Mouse (Mus musculus) embryonic facial prominence, embryonic 13.5 days (tissue): Measurements from ENCODE around the gene Gm49486. TPM values are rescaled to one million over a fixed set of nuclear protein-coding genes. Genes with fewer than 3 reads are reported as not detected.
A peak's percentile ranks its signal among the peaks of the same experiment; 100 is the strongest.

Experiments used
- ATAC-seq: fragments of 200-750 bp; cut with Nextera tagmentation; 2 replicates; pipeline ENCODE4 v1.8.0; 2017; ENCODE audit warnings: low read depth; ENCODE audit not compliant: insufficient number of reproducible peaks, insufficient read depth, low FRiP score, low TSS enrichment
- H3K27ac ChIP-seq: fragments of 300-500 bp; sonication (generic); 2 replicates; pipeline ENCODE4 v1.5.1; 2015; ENCODE audit warnings: moderate library complexity, mild to moderate bottlenecking, inconsistent platforms
- H3K27me3 ChIP-seq: fragments of 300-500 bp; sonication (generic); 2 replicates; pipeline ENCODE4 v1.6.1; 2015; ENCODE audit warnings: mild to moderate bottlenecking, inconsistent platforms
- H3K36me3 ChIP-seq: fragments of 300-500 bp; sonication (generic); 2 replicates; pipeline ENCODE4 v1.6.1; 2015; ENCODE audit warnings: mild to moderate bottlenecking, inconsistent platforms
- H3K4me1 ChIP-seq: fragments of 300-500 bp; sonication (generic); 2 replicates; pipeline ENCODE4 v1.6.1; 2015; ENCODE audit warnings: inconsistent platforms
- H3K4me2 ChIP-seq: fragments of 300-500 bp; sonication (generic); 2 replicates; pipeline ENCODE4 v1.6.1; 2015; ENCODE audit warnings: moderate library complexity, mild to moderate bottlenecking, inconsistent platforms
- H3K4me3 ChIP-seq: fragments of 300-500 bp; sonication (generic); 2 replicates; pipeline ENCODE4 v1.5.1; 2015; ENCODE audit warnings: mild to moderate bottlenecking, inconsistent platforms
- H3K9ac ChIP-seq: fragments of 300-500 bp; sonication (generic); 2 replicates; pipeline ENCODE4 v1.6.1; 2015; ENCODE audit warnings: mild to moderate bottlenecking, inconsistent platforms
- H3K9me3 ChIP-seq: fragments of 300-500 bp; sonication (generic); 2 replicates; pipeline ENCODE4 v1.6.1; 2016; ENCODE audit warnings: inconsistent platforms
- WGBS: fragments of 180-500 bp; shearing (Covaris S2); methylation state at CpG from one replicate; pipeline ENCODE4 v1.1.7; 2015; ENCODE audit warnings: mixed read lengths; 5-methylcytosine and 5-hydroxymethylcytosine counted together
- polyA plus RNA-seq: library from polyadenylated mRNA; unstranded; fragments of >200 nt; fragmentation: Nextera tagmentation; extraction: Ambion mirVana; gene quantifications from 2 replicates; pipeline ENCODE4 v1.2.1, GENCODE M21; 2015

The Gm49486 gene
- polyA plus RNA-seq, 1 experiment from 2014 or later, result 1.6 TPM

- Histone ChIP-seq H3K9me3 (no peaks in the 10 kb centered on the region), H3K4me2 (no peak within 1 kb of the TSS), H3K36me3 (0 out of 2 replicates have a peak, but pooled peaks cover under 1% of the 10 kb centered on the region), H3K4me1 (peaks cover 35% of the 10 kb centered on the region), H3K9ac (no peak within 1 kb of the TSS), H3K4me3 (no peak within 1 kb of the TSS), H3K27me3 (peaks cover 45% of the 10 kb centered on the region), H3K27ac (no peak within 1 kb of the TSS)
- no peak for ATAC-seq
- 33% methylated on average over 3 of the region's 3 CpGs for WGBS
Observed at GRCm38 (mm10) chr15:79254661-79255060, 25.5 kb downstream of the Gm49486 start, which contains the start of gene Slc16a8. Slc16a8 (minus strand) TSS chr15:79254761.

DNA sequence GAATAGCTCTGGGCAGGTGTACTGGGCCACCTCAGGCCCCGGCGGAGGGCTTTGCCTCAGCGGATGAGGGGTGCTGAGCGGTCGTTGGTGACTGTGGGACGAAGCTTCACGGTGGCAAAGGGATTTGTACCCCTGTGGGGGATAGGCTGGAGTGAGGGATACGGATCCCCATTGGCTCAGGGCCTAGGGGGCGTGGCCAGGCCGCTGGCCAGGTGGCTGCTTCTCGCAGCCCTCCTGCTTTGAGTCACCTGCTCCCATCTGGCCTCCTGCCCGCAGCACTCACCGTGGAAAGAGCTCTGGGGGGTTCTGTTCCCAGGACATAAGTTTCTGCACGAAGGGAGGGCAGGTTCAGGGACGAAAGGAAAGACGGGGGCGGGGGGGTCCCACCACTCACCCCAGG is 29.3 kb downstream of the Gm49486 start:
- no peak overlapping the region for H3K9ac ChIP-seq
- H3K4me1 ChIP-seq, result peaks cover 27% of the 10 kb centered on the region
- ATAC-seq, result no peak
- WGBS, result 26% methylated on average over 17 of the region's 17 CpGs
- no peaks in the 10 kb centered on the region for H3K9me3 ChIP-seq
- H3K36me3 ChIP-seq, result no peaks in the 10 kb centered on the region
- no peak overlapping the region for H3K27ac ChIP-seq
- peaks cover 47% of the 10 kb centered on the region for H3K27me3 ChIP-seq
- H3K4me2 ChIP-seq, result no peak overlapping the region
- H3K4me3 ChIP-seq, result no peak overlapping the region

- no peaks in the 10 kb centered on the region for H3K9me3 ChIP-seq
- peak overlapping the region; percentile 70 for H3K4me3 ChIP-seq
- peaks cover 25% of the 10 kb centered on the region for H3K4me1 ChIP-seq
- under 1% methylated on average over 55 of the region's 62 CpGs for WGBS
- peak overlapping the region; percentile 68 for H3K27ac ChIP-seq
- H3K27me3 ChIP-seq, result peaks cover 37% of the 10 kb centered on the region
- ATAC-seq, result peak; percentile 56
- H3K36me3 ChIP-seq, result no peaks in the 10 kb centered on the region
- peak overlapping the region; percentile 100 for H3K4me2 ChIP-seq
- H3K9ac ChIP-seq, result peak overlapping the region; percentile 80
Observed at GRCm38 (mm10) chr15:79261095-79261725, 32.0 kb downstream of the Gm49486 start.

DNA sequence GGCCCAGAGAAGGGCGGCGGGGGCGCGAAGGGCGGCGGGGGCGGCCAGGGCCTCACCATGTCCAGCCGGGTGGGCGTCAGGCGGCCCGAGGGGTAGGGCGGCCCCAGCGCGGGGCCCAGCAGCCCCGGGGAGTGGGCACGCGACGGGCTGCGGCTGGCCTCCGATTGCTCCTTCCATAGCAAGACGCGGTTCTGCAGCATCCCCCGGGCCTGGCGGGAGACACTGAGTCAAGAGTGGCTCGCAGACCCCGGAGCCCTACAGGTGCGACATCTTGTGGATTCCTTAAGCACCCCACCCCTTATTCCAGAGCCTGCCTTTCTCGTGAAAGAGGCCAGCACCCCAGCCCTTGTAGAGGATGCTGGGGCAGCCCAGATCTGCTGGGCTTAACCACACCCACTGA is 32.6 kb downstream of the Gm49486 start:
- Histone ChIP-seq H3K36me3 (no peaks in the 10 kb centered on the region), H3K9ac (peak overlapping the region; percentile 80), H3K27me3 (peaks cover 37% of the 10 kb centered on the region), H3K4me3 (peak overlapping the region; percentile 70), H3K4me1 (peaks cover 25% of the 10 kb centered on the region), H3K9me3 (no peaks in the 10 kb centered on the region), H3K27ac (peak overlapping the region; percentile 68), H3K4me2 (peak overlapping the region; percentile 100)
- peak; percentile 26; the same call in 1 of the 2 replicates for ATAC-seq
- 0% methylated on average over 20 of the region's 28 CpGs for WGBS

DNA sequence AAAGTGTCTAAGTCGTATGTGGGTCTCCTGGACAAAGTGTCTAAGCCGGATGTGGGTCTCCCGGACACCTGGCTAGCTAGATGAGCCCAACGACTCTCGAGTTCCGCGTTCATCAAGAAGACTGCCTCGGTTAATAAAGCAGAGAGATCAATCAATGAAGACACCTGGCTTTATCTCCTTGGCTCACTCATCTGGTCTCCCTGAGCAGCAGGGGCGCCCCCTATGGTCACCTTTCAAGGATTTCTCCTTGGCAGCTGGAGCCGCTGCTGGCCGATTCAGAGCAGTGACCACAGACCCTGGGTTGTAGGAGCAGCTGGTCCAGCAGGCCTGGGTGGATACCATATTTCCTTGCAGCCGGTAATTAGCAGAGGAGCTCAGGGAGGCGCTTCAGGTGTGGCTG is 33.2 kb downstream of the Gm49486 start:
- Histone ChIP-seq H3K27ac (no peak overlapping the region), H3K4me2 (peak overlapping the region; percentile 100), H3K4me1 (peaks cover 25% of the 10 kb centered on the region), H3K27me3 (peaks cover 37% of the 10 kb centered on the region), H3K9me3 (no peaks in the 10 kb centered on the region), H3K9ac (0 out of 2 replicates have a peak overlapping the region, but pooled peaks have one; percentile 37), H3K4me3 (peak overlapping the region; percentile 70), H3K36me3 (no peaks in the 10 kb centered on the region)
- 17% methylated on average over 13 of the region's 13 CpGs for WGBS
- no peak for ATAC-seq

GRCm38 (mm10) chr15:79262786-79263309 is 33.7 kb downstream of the Gm49486 start:
- 93% methylated on average over 3 of the region's 3 CpGs for WGBS
- peaks cover 37% of the 10 kb centered on the region for H3K27me3 ChIP-seq
- H3K9me3 ChIP-seq, result no peaks in the 10 kb centered on the region
- H3K4me2 ChIP-seq, result peak overlapping the region; percentile 100
- H3K36me3 ChIP-seq, result no peaks in the 10 kb centered on the region
- peaks cover 25% of the 10 kb centered on the region for H3K4me1 ChIP-seq
- H3K4me3 ChIP-seq, result 0 out of 2 replicates have a peak overlapping the region, but pooled peaks have one; percentile 70
- no peak for ATAC-seq
- H3K27ac ChIP-seq, result no peak overlapping the region
- 0 out of 2 replicates have a peak overlapping the region, but pooled peaks have one; percentile 37 for H3K9ac ChIP-seq

DNA sequence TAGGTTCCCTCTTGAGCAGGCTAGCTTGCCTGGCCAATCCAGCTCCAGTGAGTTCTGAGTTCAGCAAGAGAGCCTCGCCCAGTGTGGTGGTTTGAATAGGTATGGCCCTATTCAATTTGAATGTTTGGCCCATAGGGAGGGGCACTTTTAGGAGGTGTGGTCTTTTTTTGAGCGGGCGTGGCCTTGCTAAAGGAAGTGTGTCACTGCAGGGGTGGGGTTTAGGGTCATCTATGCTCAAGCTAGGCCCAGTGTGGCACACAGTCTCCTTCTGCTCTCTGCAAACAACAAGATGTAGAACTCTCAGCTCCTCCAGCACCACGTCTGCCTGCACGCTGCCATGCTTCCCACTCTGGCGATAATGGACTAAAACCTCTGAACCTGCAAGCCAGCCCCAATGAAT is 34.5 kb downstream of the Gm49486 start:
- H3K4me3 ChIP-seq, result no peak overlapping the region
- peaks cover 22% of the 10 kb centered on the region for H3K4me1 ChIP-seq
- no peak overlapping the region for H3K9ac ChIP-seq
- H3K27ac ChIP-seq, result no peak overlapping the region
- no peaks in the 10 kb centered on the region for H3K36me3 ChIP-seq
- no peak for ATAC-seq
- no peaks in the 10 kb centered on the region for H3K9me3 ChIP-seq
- WGBS, result 91% methylated on average over 6 of the region's 6 CpGs
- peaks cover 37% of the 10 kb centered on the region for H3K27me3 ChIP-seq
- H3K4me2 ChIP-seq, result no peak overlapping the region

- H3K36me3 ChIP-seq, result no peaks in the 10 kb centered on the region
- H3K27ac ChIP-seq, result no peak overlapping the region
- H3K4me2 ChIP-seq, result no peak overlapping the region
- H3K4me3 ChIP-seq, result no peak overlapping the region
- no peak for ATAC-seq
- H3K9ac ChIP-seq, result 0 out of 2 replicates have a peak overlapping the region, but pooled peaks have one; percentile 3
- no peaks in the 10 kb centered on the region for H3K9me3 ChIP-seq
- H3K27me3 ChIP-seq, result peaks cover 31% of the 10 kb centered on the region
- H3K4me1 ChIP-seq, result peaks cover 18% of the 10 kb centered on the region
- WGBS, result 64% methylated on average over 4 of the region's 4 CpGs
Observed at GRCm38 (mm10) chr15:79265384-79265783, 36.2 kb downstream of the Gm49486 start.

DNA sequence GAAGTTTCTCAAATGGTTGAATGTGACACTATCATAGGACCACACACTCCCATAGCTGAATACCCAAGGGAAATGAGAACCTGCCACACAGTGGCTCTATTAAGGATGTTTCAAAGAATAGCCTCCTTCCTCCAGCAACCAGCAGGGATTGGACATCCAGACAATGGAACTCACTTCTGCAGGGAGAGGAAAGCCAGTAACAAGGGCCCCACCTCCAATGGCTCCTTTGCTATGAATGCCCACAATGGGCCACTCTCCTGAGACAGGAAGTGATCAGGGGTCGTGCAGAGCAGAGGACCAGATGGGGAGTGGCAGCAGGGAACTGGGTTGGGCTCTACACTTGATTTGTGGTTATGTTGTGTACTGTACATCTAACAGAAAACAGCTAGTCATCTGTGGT is 39.3 kb downstream of the Gm49486 start:
- H3K4me1 ChIP-seq, result peaks cover 12% of the 10 kb centered on the region
- no peak for ATAC-seq
- no peak overlapping the region for H3K4me2 ChIP-seq
- WGBS, result 32% methylated on average over 1 of the region's 1 CpGs
- no peak overlapping the region for H3K4me3 ChIP-seq
- no peak overlapping the region for H3K9ac ChIP-seq
- peaks cover 21% of the 10 kb centered on the region for H3K27me3 ChIP-seq
- H3K9me3 ChIP-seq, result no peaks in the 10 kb centered on the region
- no peak overlapping the region for H3K27ac ChIP-seq
- H3K36me3 ChIP-seq, result no peaks in the 10 kb centered on the region

GRCm38 (mm10) chr15:79270317-79271123 is 41.3 kb downstream of the Gm49486 start:
- no peaks in the 10 kb centered on the region for H3K9me3 ChIP-seq
- H3K27ac ChIP-seq, result no peak overlapping the region
- peaks cover 17% of the 10 kb centered on the region for H3K27me3 ChIP-seq
- no peak for ATAC-seq
- 2% methylated on average over 33 of the region's 33 CpGs for WGBS
- H3K4me2 ChIP-seq, result peak overlapping the region; percentile 68
- no peaks in the 10 kb centered on the region for H3K36me3 ChIP-seq
- H3K4me3 ChIP-seq, result peak overlapping the region; percentile 34
- peak overlapping the region; percentile 47 for H3K9ac ChIP-seq
- peaks cover 12% of the 10 kb centered on the region for H3K4me1 ChIP-seq

DNA sequence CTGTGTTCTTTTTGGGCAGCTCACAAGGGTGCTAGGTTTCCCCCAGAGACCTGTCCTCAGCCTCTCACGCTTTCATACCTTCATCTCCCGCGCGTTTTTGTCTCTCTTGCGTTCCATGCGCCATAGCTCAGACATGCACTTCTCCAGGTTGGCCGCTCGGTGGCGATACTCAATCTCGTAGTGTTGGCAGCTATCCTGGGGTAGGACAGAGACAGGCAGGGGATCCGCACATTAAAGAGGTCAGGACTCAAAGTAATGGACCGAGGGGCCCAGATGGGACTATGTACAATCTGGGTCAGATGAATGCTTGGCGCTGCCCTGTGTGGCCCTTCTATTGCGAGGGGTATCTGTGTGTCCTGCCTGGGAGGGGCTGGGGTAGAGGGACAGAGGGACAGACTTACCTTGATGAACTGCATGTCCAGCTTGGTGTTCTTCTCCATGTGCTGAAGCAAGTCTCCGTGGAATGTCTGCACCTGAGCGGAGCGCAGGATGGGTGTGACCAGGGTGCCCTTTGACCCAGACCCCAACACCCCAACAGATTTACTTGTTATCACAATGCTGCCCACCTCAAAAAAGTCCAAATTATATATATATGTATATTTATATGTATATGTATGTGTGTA is 42.0 kb downstream of the Gm49486 start:
- H3K4me2 ChIP-seq, result peak overlapping the region; percentile 68
- no peak overlapping the region for H3K9ac ChIP-seq
- peak overlapping the region; percentile 34 for H3K4me3 ChIP-seq
- WGBS, result 13% methylated on average over 17 of the region's 17 CpGs
- H3K9me3 ChIP-seq, result no peaks in the 10 kb centered on the region
- no peak overlapping the region for H3K27ac ChIP-seq
- H3K36me3 ChIP-seq, result no peaks in the 10 kb centered on the region
- peaks cover 12% of the 10 kb centered on the region for H3K4me1 ChIP-seq
- H3K27me3 ChIP-seq, result peaks cover 17% of the 10 kb centered on the region
- ATAC-seq, result no peak
